Mouse (Mus musculus): Measurements from ENCODE around the gene Laptm5.

Laptm5 gene

DNA sequence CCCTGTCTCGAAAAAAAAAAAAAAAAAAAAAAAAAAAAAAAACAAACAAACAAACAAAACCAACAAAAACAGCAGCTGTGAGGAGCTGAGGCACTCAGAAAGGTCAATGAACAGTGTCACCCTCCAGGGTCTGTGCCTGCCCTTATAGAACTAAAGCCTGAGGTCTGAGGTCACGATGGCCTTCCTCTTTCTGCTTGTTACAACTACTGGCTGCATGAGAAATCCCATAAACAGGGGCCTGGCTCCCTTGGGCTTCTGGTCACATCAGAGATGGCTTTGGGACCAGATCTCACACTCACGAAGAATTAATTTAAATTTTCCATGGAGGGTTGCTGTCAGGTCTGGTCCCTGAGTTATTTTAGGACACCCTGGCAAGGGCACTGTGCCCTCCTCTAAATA lies 13.5 kb upstream of the Laptm5 start:
- no peak for DNase-seq (ENCODE audit: low read depth in 2 of 2, low spot score in 2 of 2)

DNA sequence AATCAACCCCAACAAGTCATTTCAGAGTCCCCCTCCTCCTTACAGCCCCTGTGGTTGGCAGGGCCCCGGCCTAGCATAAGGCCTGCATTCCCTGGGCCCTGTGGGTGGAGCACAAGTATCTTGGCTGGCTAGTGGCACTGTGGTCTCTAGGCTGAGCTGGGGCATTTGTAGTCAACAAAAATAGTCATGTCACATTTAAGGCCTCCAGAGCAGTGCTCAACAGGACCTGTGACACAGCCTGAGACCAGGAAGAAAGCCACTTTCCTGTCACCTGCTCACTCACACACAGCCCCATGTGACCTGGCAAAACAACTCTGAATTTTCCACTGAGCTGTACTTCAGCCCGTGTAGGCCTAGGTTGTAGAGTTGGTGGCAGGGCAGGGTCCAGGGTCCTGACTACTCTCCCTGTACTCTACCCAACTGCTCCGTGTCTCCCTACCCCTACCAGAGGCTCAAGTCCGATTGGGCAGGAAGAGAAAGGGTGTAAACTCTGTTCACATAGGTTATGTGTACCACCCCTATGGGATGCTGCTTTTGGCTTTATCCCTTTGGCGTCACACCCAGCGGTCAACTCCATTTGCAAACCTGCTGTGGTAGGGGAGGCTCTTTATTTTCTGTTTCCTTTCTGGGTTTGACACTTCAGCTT lies 13.0 kb upstream of the Laptm5 start:
- peak; percentile 45 to 58 for DNase-seq (ENCODE audit: low read depth in 2 of 2, low spot score in 2 of 2)

DNA sequence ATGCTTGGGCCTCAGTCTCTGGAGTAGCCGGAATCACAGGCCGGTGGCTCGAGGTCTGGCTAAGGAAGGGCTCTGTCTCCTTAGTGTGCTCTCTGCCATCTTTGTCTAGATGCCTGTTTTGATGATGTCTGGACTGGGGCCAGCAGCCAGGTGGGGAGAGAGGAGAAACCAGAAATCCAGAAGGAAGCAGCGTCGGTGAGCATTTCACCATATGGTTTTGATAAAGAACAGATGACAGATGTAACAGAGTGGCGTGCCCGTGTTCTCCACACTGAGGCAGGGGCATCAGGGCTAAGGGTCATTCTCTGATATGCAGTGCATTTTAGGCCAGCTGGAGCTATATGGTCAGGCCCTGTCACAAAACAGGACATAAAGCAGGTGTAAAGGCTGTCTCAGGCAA lies 12.2 kb upstream of the Laptm5 start:
- no peak for DNase-seq (ENCODE audit: low read depth in 2 of 2, low spot score in 2 of 2)

DNA sequence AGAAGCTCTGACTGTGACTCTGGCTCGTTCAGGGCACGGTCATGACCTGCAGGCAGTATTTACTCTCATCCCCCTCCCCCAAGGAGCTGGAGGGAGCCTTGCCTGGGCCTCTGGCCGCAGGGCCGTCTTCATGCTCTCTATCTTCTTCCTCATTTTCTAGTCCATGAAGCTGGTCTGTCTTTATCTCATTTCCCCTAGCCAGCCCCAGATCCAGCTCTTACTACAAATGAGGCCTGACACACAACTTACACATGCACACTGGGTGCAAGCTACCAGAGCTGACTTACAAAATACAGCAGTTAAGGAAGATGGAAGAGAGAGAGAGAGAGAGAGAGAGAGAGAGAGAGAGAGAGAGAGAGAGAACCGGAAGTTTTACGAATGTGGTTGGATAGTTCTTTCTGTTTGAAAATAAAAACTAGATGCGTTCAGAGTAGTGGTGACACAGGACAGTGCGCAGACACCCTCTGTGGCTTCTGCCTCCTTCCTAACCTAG lies 10.6 kb upstream of the Laptm5 start:
- DNase-seq (ENCODE audit: low read depth in 2 of 2, low spot score in 2 of 2), result no peak

DNA sequence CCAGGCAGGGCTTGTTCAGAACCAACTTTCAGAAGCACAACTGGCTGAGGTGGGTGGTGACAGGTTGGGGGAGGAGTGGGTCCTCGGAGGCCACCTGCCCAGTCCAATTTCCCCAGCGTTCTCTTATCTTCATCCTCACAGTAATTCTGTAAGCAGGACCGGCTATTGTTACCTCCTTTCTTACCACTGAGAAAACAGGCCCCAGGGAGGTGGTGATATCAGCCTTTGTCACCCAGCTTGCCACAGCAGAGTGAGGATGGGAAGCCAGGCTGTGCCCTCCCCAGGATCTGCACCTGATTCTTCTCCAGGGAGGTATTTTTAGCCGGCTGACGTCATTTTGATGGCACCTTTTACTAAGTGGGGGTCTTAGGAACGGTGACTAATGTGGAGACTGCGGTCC lies 7.9 kb upstream of the Laptm5 start:
- no peak for DNase-seq (ENCODE audit: low read depth in 2 of 2, low spot score in 2 of 2)

DNA sequence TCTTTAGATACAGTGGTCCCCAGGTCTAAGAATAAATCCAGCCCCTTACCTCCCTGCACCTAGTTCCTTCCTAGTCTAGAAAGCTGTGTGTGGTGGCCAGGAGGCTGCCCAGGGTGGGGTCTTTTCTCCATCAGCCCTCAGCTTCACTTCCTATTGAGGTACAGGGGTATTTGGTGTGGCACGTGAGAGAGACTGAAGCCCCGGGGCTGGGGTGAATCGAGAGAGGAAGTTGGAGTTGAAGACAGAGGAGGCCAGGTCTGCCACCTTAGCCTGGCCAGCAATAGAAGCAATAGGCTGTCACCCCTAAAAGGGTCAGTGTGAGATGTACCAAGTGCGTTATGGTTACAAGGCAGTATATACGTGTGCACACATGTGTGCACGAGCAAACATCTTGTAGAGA lies 7.0 kb upstream of the Laptm5 start:
- no peak for DNase-seq (ENCODE audit: low read depth in 2 of 2, low spot score in 2 of 2)

DNA sequence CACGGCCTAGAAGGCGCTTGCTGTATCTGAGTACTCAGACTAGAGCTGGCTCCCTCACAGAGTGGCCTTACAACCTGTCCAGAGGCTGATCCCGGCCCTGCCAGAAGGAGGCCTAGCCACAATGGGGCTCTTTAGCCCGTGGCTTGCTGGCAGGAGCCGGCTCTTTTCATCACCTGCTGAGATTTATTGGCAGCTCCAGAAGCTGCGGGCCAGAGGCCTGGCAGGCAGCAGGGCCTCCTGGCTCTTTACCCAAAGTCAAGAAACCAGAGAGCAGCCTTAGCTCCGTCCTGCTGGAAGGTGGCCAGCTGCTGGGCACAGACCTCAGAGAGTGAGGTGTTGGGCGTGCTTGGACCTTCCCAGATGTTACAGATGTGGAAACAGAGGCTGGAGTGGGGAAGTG lies 6.6 kb upstream of the Laptm5 start:
- DNase-seq (ENCODE audit: low read depth in 2 of 2, low spot score in 2 of 2), result no peak

DNA sequence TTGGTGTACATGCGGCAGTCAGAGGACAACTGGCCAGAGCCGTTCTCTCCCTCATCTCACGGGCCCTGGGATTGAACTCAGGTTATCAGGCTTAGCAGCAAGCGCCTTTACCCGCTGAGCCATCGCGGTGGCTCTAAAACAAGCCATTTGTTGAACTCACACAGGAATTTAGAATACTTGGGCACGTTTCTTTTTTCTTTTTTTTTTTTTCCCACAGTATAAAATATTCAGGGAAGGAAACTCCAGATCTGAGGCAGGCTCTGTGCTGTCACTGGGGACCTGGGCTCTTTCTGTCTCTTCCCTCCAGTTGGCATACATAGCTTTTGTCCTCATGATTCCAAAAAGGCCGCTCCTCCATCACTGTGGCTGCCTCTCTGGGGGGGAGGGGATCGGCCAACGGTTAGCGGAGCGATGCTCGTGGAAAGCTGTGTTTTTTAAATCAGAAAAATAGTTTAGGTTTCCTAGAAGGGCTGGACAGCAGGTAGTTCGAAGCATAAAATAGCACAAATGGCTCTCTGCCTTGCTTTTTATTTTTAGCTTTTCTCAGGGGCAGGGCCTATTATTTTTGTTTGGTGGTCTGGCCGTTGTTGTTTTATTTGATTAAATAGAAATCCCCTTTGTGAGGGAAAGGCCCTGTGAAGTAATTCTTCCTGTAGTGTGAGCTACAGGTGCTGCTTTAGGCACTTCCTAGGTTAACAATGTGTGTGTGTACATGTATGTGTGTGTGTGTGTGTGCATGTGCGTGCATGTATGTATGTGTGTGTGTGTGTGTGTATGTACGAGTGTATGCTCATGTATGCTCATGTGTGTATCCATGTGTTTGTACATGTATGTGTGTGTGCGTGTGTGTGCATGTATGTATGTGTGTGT lies 5.5 kb upstream of the Laptm5 start:
- DNase-seq (ENCODE audit: low read depth in 2 of 2, low spot score in 2 of 2), result no peak

DNA sequence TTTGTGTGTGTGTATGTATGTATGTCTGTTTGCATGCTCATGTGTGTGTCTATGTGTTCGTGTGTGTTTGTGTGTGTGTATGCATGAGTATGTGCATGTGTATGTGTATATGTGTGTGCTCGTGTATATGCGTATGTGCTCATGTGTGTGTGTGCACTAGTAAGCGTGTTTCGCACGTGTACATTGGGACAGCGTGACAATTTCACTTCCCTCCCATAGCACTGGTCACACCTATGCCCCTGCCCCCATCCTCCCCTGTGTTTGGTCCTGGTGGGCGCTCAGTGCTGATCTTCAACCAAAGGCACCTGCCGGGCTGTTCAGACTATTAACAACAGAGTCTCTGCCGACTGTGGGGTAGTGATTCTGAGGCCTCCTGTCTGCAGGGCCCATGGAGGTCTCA lies 4.8 kb upstream of the Laptm5 start:
- DNase-seq (ENCODE audit: low read depth in 2 of 2, low spot score in 2 of 2), result no peak

DNA sequence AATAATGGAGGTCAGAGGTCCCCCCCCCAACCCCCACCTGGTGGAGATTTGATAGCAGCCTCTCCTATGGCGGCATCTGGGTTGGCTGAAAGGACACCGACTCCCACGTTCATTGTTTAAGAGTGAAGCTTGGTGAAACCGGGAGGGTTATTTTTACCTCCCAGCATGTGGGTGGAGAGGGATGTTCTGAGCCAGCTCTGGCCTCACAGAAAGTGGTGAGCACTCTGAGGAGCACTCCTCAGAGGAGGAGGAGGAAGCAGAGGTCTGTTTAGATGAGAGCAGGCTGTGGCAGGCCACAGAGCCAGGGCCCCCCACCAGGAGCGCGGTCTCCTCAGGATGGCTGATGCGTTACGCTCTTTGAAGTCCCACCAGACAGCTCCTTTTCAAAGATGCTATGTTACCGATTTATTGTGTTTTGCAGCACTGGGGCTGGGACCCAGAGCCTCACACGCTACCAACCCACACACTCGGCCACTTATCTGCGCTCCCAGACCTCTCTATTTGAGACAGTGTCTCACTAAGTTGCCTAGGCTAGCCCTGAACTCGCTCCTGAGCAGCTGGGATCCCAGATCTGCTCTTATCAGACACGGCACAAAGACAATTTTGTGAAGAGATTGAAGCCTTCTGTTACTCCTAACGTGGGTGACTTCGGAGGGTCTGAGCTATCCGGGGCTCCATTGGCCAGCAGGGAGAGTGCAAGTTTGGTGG lies 3.6 kb upstream of the Laptm5 start:
- DNase-seq (ENCODE audit: low read depth in 2 of 2, low spot score in 2 of 2), result peak in 1 of 2 experiments; percentile 44

DNA sequence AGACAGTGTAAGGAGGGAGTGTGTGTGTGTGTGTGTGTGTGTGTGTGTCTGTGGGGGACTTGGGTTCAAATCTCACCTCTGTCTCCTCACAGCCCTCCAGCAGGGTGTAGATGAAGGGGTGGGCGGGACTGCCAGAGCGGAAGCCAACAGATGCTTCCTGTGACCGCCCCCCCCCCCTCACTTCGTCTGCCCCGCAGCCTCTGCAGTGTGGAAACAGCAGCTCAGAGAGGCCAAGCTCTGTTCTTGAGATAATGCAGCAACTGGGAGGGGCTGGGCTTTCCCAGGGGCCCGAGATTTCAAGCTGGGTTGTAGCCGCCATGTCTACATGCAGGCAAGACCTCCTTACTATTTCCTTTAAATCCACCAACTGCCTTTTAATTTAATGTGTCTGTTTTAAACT lies 2.3 kb upstream of the Laptm5 start:
- DNase-seq (ENCODE audit: low read depth in 2 of 2, low spot score in 2 of 2), result no peak

DNA sequence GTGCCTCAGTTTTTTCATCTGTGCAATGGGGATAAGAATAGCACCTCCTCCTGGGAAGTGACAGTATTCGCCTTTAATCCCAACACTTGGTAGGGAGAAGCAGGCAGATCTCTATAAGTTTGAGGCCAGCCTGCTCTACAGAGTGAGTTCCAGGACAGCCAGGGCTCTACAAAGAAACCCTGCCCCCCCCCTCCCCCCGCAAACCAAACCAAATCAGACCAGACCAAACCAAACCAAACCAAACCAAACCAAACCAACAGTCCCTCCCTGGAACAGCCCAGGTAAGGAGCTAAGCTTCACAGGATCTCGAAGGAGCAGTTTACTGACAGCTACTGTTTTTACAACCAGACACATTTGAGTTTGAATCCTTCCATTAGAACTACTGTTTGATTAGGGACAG lies 299 bp upstream of the Laptm5 start:
- DNase-seq (ENCODE audit: low read depth in 2 of 2, low spot score in 2 of 2), result no peak

DNA sequence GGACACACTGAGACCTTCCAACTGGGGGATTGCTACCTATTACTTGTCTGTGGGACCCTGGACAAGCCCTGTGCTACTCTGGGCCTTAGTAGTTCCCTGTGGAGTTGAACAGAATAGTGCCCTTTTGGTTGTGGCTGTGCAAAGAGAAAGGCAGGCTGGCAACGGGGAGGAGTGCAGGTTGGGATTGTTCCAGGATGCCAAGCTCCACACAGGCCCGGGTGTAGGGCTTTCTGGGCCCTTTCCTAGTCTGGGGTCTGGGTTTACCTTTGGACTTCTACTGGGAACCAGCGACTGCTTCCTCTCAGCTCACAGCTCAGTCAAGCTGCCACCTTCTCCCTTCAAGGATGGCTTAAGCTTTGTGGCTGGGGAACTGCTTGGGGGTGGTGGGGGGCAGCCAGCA lies 586 bp downstream of the Laptm5 start:
- no peak for DNase-seq (ENCODE audit: low read depth in 2 of 2, low spot score in 2 of 2)

DNA sequence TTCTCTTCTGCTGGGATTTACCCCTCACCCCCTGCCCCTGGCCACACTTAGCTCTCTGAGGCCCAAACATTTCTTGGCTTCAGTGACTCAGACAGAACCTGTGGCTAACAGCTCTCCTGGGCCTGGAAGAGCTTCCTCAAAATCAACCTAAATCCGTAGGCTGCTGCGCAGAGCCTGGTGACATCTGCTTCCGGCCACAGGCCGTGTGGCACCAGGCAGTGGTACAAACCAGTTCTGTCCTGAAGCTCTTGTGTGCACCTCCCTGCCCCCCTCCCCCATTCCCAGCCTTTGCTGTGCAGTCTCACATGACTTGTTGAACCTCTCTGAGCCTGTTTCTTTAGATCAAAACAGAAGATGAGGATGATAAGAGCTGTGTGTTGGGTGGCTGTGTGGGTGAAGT lies 1.1 kb downstream of the Laptm5 start:
- DNase-seq (ENCODE audit: low read depth in 2 of 2, low spot score in 2 of 2), result peak; percentile 66 to 68

DNA sequence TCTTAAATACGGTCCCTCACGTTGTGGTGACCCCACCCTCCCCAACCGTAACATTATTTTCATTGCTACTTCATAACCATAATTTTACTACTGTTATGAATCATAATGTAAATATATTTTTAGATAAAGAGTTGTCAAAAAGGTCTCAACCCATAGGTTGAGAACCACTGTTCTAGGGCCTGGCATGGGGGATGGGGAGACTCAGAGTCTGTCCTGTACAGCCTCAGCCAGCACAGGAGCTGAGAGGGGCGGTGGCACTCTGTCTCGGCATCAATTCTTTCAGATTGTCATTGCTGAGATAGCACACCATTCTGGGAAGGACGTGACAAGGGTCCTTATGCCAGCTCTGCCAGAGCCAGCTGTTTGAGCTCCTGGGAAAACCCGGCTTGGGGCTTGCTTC lies 1.6 kb downstream of the Laptm5 start:
- DNase-seq (ENCODE audit: low read depth in 2 of 2, low spot score in 2 of 2), result no peak

DNA sequence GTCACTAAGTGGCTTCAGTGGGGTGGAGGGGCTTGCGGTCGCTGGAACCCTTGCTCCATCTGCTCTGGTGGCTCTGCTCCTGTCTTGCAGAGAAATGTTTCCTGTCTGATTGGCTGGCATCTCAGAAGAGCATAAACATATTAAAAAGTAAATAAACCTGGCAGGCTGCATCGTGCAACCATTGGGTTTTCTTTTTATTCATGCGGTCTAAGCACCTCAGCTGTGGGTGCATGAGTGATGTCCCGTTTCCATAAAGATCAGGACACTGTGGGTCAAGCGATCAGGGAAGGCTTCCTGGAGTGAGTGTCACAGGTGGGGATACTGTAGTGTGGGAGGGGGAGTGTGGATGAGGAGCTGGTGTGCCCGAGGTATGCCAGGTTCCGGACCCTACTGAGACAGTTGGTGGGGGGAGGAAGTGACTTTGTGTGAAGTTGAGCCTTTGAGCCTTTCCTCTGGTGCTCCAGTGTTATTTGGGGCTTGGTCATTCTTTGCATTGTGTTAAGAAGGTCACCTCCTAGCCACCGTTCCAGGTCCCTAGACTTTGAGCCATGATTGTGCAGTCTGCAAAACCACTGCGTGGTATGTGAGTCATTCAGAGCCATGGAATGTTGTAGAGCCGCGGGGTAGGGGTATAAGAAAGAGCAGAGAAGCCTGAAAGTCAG lies 2.2 kb downstream of the Laptm5 start:
- no peak for DNase-seq (ENCODE audit: low read depth in 2 of 2, low spot score in 2 of 2)

DNA sequence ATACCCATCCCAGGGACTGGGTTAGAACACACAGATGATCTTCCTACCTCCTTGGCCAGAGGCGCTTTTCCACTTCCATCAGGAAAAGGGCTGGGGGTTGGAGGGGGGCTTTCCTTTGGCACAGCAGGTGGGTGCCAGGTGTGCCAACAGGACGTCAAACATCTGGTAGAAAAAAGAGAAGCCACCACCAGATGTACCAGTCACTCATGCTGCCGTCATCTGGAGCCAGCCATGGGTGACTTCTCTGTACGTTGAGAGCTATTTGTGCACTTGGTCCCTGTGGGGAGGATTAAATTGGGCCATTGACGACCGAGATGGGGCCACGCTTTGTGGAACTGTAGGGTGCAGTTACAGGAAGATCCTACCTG lies 2.7 kb downstream of the Laptm5 start:
- DNase-seq (ENCODE audit: low read depth in 2 of 2, low spot score in 2 of 2), result no peak

DNA sequence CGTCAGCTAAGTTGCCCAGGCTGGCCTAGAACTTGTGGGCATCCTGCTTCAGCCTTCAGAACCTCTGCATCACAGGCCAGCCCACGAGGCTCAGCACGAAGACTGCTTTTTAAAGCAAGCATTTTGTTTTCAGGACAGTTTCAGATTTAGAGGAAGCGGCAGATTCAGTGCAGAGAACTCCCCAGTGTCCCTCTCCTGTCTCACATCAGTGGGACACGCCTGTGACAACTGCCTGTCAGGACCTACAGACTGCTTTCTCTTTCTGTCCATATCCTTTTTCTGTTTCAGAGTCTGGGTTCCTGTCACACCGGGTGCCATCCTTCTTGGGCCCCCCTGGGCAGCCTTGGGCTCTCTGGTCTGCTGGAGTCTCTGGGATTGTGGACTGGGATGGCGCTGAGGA lies 3.7 kb downstream of the Laptm5 start:
- no peak for DNase-seq (ENCODE audit: low read depth in 2 of 2, low spot score in 2 of 2)

DNA sequence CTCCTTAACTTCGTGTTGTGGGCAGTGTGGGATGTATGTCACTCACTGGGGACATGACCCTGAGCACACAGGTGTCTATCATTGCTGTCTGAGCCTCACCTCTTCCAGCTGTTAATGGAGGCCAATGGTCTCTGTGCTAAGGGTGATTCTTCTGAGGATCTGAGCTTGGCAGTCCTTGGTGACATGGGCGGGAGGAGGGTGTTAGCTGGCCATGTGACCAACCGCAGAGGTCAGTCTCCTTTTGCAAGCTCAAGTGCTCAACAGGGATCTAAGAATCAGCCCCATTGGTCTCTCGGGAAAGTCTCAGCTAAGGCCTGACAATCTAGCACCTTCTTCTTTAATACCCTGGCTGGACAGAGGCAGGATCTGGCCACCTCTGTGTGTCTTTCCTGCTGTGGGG lies 4.6 kb downstream of the Laptm5 start:
- no peak for DNase-seq (ENCODE audit: low read depth in 2 of 2, low spot score in 2 of 2)

DNA sequence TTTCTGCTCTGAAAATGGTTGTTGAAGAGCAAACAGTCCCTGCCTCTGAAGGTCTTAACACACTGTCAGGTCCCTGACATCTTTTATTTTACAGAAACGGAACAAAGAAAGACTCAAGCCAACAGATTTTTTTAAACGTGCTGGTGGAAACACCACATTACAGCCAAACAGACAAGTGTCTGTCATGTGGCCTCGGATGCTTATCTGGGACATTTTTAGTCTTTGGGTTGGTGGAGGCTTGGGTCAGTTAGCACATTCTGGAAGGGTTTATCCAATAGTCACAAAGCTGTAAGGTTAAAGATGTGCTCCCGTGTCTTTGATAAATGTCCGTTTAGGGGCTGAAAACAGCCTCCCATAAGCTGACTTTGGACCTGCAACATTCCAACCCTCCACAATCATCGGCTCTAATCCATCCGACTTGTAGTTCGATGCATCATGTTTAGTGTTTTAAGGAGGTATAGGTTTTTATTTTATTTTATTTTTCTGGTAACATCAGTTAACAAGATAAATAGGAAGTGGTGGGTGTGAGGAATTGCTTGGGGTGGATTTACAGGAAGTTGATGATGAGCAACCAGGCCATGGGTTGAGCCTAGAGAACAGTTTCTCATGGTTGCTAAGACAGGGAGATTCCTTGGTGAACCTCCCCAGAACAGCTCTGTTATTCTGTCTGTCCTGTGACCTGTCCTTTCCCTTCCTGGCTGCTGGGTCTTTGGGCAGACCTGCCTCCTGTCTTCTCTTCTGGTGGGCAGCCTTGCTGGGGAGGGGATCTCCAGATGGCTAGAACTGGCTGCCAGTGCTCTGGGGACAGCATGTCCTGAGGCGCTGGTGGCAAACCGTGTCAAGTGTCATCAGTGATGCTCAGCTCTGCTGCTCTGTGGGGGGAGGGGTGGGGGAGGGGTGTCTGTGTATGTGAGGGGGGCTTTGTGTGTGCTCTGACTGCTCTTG lies 6.2 kb downstream of the Laptm5 start:
- no peak for DNase-seq (ENCODE audit: low read depth in 2 of 2, low spot score in 2 of 2)

All from CD8-positive naive resting alpha-beta T cell, adult 2 months (primary cell).